Mouse (Mus musculus) intestine, postnatal 0 days (tissue): ENCODE measurements around the gene Krtap4-16. TPM values are rescaled to one million over a fixed set of nuclear protein-coding genes. Genes with fewer than 3 reads are reported as not detected.
"Not testable (repeated sequence)": the region's sequence is repeated elsewhere in the genome, so short reads cannot be mapped to it uniquely, and the experiment has no call there.

Experiments used
- ATAC-seq: fragments of 200-750 bp; cut with Nextera tagmentation; 2 replicates; pipeline ENCODE4 v1.8.0; 2017; ENCODE audit warnings: mild to moderate bottlenecking, moderate TSS enrichment, moderate library complexity
- H3K27ac ChIP-seq: fragments of 300-500 bp; sonication (generic); 2 replicates; pipeline ENCODE4 v1.5.1; 2014; ENCODE audit warnings: mild to moderate bottlenecking, low read depth, low read length, moderate library complexity
- H3K27me3 ChIP-seq: fragments of 300-500 bp; sonication (generic); replicated peaks from 2 replicates; pipeline ENCODE4 v1.6.1; 2014; ENCODE audit warnings: low read length, mixed read lengths; ENCODE audit not compliant: control insufficient read depth, insufficient read depth
- H3K36me3 ChIP-seq: fragments of 300-500 bp; sonication (generic); 2 replicates; pipeline ENCODE4 v1.6.1; 2014; ENCODE audit warnings: mild to moderate bottlenecking, moderate library complexity; ENCODE audit not compliant: control insufficient read depth, insufficient read depth
- H3K4me1 ChIP-seq: fragments of 300-500 bp; sonication (generic); replicated peaks from 2 replicates; pipeline ENCODE4 v1.6.1; 2014; ENCODE audit warnings: antibody characterized with exemption, low read length, mixed read lengths; ENCODE audit not compliant: control insufficient read depth, insufficient read depth
- H3K4me2 ChIP-seq: fragments of 300-500 bp; sonication (generic); replicated peaks from 2 replicates; pipeline ENCODE4 v1.6.1; 2014; ENCODE audit warnings: low read depth, mild to moderate bottlenecking, moderate library complexity
- H3K4me3 ChIP-seq: fragments of 300-500 bp; sonication (generic); 2 replicates; pipeline ENCODE4 v1.5.1; 2014; ENCODE audit warnings: low read depth, low read length
- H3K9ac ChIP-seq: fragments of 300-500 bp; sonication (generic); 2 replicates; pipeline ENCODE4 v1.6.1; 2014; ENCODE audit warnings: mild to moderate bottlenecking, low read depth, low read length
- H3K9me3 ChIP-seq: fragments of 300-500 bp; sonication (generic); 2 replicates; pipeline ENCODE4 v1.6.1; 2016; ENCODE audit warnings: mixed run types; ENCODE audit not compliant: control insufficient read depth
- CTCF ChIP-seq: sonication (generic); IDR thresholded peaks from 2 replicates; pipeline ENCODE4 v1.5.1; 2016; ENCODE audit warnings: low read depth, mild to moderate bottlenecking, control low read depth, antibody characterized with exemption, moderate library complexity
- WGBS: fragments of 180-500 bp; shearing (Covaris S2); extraction: QIAGEN DNeasy Blood & Tissue Kit; methylation state at CpG from one replicate; pipeline ENCODE4 v1.1.7; 2014; 5-methylcytosine and 5-hydroxymethylcytosine counted together
- polyA plus RNA-seq: library from polyadenylated mRNA; unstranded; fragments of >200 nt; fragmentation: Nextera tagmentation; extraction: Ambion mirVana; gene quantifications from 2 replicates; pipeline ENCODE4 v1.2.1, GENCODE M21; 2015

Krtap4-16 gene
- polyA plus RNA-seq, 1 experiment from 2014 or later, result not detected

GRCm38 (mm10) chr11:99846746-99847145 lies 4.7 kb downstream of the Krtap4-16 start:
- ATAC-seq, result no peak
- H3K4me1 ChIP-seq, result no peaks in the 10 kb centered on the region
- TF ChIP-seq CTCF, result no peak
- H3K9me3 ChIP-seq, result no peaks in the 10 kb centered on the region
- no peaks in the 10 kb centered on the region for H3K36me3 ChIP-seq
- no peak overlapping the region for H3K27ac ChIP-seq
- no peak overlapping the region for H3K9ac ChIP-seq
- no peak overlapping the region for H3K4me3 ChIP-seq
- WGBS, result 88% methylated on average over 2 of the region's 2 CpGs
- H3K27me3 ChIP-seq, result no peaks in the 10 kb centered on the region
- no peak overlapping the region for H3K4me2 ChIP-seq

- Histone ChIP-seq H3K27ac (no peak overlapping the region), H3K9ac (no peak overlapping the region), H3K9me3 (no peaks in the 10 kb centered on the region), H3K27me3 (no peaks in the 10 kb centered on the region), H3K4me1 (no peaks in the 10 kb centered on the region), H3K4me2 (no peak overlapping the region), H3K36me3 (no peaks in the 10 kb centered on the region), H3K4me3 (no peak overlapping the region)
- no peak for TF ChIP-seq CTCF
- no peak for ATAC-seq
- 73% methylated on average over 1 of the region's 1 CpGs for WGBS
Observed at GRCm38 (mm10) chr11:99842185-99842584, 9.2 kb downstream of the Krtap4-16 start.

GRCm38 (mm10) chr11:99837966-99838365 lies 13.4 kb downstream of the Krtap4-16 start, which contains the start of gene 2300003K06Rik:
2300003K06Rik (minus strand) TSS chr11:99838066.
- Histone ChIP-seq H3K4me2 (no peak within 1 kb of the TSS), H3K4me1 (no peaks in the 10 kb centered on the region), H3K36me3 (no peaks in the 10 kb centered on the region), H3K9me3 (no peaks in the 10 kb centered on the region), H3K4me3 (no peak within 1 kb of the TSS), H3K27ac (no peak within 1 kb of the TSS), H3K9ac (no peak within 1 kb of the TSS), H3K27me3 (no peaks in the 10 kb centered on the region)
- ATAC-seq, result no peak
- 47% methylated on average over 1 of the region's 1 CpGs for WGBS
- TF ChIP-seq CTCF, result no peak

- H3K36me3 ChIP-seq, H3K4me1 ChIP-seq, ATAC-seq, H3K4me3 ChIP-seq, H3K4me2 ChIP-seq, H3K27me3 ChIP-seq, H3K9ac ChIP-seq, H3K27ac ChIP-seq, H3K9me3 ChIP-seq: not testable (repeated sequence)
- 82% methylated on average over 2 of the region's 2 CpGs for WGBS
Observed at GRCm38 (mm10) chr11:99815566-99815965, 35.8 kb downstream of the Krtap4-16 start, which contains the start of gene Gm11564. Gm11564 (minus strand) TSS chr11:99815666.

GRCm38 (mm10) chr11:99809792-99810191 lies 41.6 kb downstream of the Krtap4-16 start, which contains the start of gene Krtap4-13:
Krtap4-13 (minus strand) TSS chr11:99809892.
- H3K27me3 ChIP-seq, H3K4me3 ChIP-seq, H3K4me1 ChIP-seq, H3K9ac ChIP-seq, H3K9me3 ChIP-seq, H3K27ac ChIP-seq, H3K4me2 ChIP-seq, H3K36me3 ChIP-seq, ATAC-seq: not testable (repeated sequence)

GRCm38 (mm10) chr11:99804346-99804745 lies 47.1 kb downstream of the Krtap4-16 start, which contains the start of gene Gm11554:
Gm11554 (minus strand) TSS chr11:99804446.
- H3K9ac ChIP-seq, H3K27ac ChIP-seq, H3K4me2 ChIP-seq, H3K36me3 ChIP-seq, ATAC-seq, H3K9me3 ChIP-seq, H3K27me3 ChIP-seq, H3K4me3 ChIP-seq, H3K4me1 ChIP-seq: not testable (repeated sequence)
- WGBS, result no CpG with 5 or more reads among the region's 1 CpGs

Other genes with a start within 250 kb of the Krtap4-16 start
- not detected in 2 replicates for gene Gm11938, start 248.3 kb downstream of the Krtap4-16 start, polyA plus RNA-seq
- gene Gm11937, start 241.4 kb downstream of the Krtap4-16 start, polyA plus RNA-seq, result not detected in 2 replicates
- not detected in 2 replicates for gene Krtap2-4, start 236.8 kb downstream of the Krtap4-16 start, polyA plus RNA-seq
- gene Gm11562, start 231.2 kb downstream of the Krtap4-16 start, polyA plus RNA-seq, result not detected in 2 replicates
- gene Krtap4-1, start 223.4 kb downstream of the Krtap4-16 start, polyA plus RNA-seq, result not detected in 2 replicates
- not detected in 2 replicates for gene Krtap4-2, start 216.5 kb downstream of the Krtap4-16 start, polyA plus RNA-seq
- not detected in 2 replicates for gene Krtap4-7, start 207.5 kb downstream of the Krtap4-16 start, polyA plus RNA-seq
- gene Gm11555, start 201.4 kb downstream of the Krtap4-16 start, polyA plus RNA-seq, result not detected in 2 replicates
- not detected in 2 replicates for gene Gm11563, start 192.6 kb downstream of the Krtap4-16 start, polyA plus RNA-seq
- not detected in 2 replicates for gene Krtap4-6, start 185.6 kb downstream of the Krtap4-16 start, polyA plus RNA-seq
- not detected in 2 replicates for gene Gm14190, start 160.9 kb downstream of the Krtap4-16 start, polyA plus RNA-seq
- gene Gm14180, start 117.3 kb downstream of the Krtap4-16 start, polyA plus RNA-seq, result not detected in 2 replicates
- not detected in 2 replicates for gene Gm11595, start 78.7 kb downstream of the Krtap4-16 start, polyA plus RNA-seq
- not detected in 2 replicates for gene Krtap4-8, start 70.9 kb downstream of the Krtap4-16 start, polyA plus RNA-seq
- not detected in 2 replicates for gene Krtap4-9, start 66.4 kb downstream of the Krtap4-16 start, polyA plus RNA-seq
- gene Gm11596, start 58.1 kb downstream of the Krtap4-16 start, polyA plus RNA-seq, result not detected in 2 replicates
- not detected in 2 replicates for gene Gm11569, start 52.7 kb downstream of the Krtap4-16 start, polyA plus RNA-seq
- not detected in 2 replicates for gene Gm11554, start 47.2 kb downstream of the Krtap4-16 start, polyA plus RNA-seq
- not detected in 2 replicates for gene Krtap4-13, start 41.7 kb downstream of the Krtap4-16 start, polyA plus RNA-seq
- gene Gm11564, start 35.9 kb downstream of the Krtap4-16 start, polyA plus RNA-seq, result not detected in 2 replicates
- not detected in 2 replicates for gene 2300003K06Rik, start 13.5 kb downstream of the Krtap4-16 start, polyA plus RNA-seq
- not detected in 2 replicates for gene Gm11568, start 6.3 kb upstream of the Krtap4-16 start, polyA plus RNA-seq
- not detected in 2 replicates for gene Gm11559, start 12.9 kb upstream of the Krtap4-16 start, polyA plus RNA-seq
- gene Krtap9-1, start 21.8 kb upstream of the Krtap4-16 start, polyA plus RNA-seq, result not detected in 2 replicates
- gene Gm11567, start 27.6 kb upstream of the Krtap4-16 start, polyA plus RNA-seq, result not detected in 2 replicates
- not detected in 2 replicates for gene Krtap31-1, start 56.3 kb upstream of the Krtap4-16 start, polyA plus RNA-seq
- gene Gm11565, start 63.1 kb upstream of the Krtap4-16 start, polyA plus RNA-seq, result not detected in 2 replicates
- gene Krtap31-2, start 84.7 kb upstream of the Krtap4-16 start, polyA plus RNA-seq, result not detected in 2 replicates
- gene Krtap9-5, start 96.9 kb upstream of the Krtap4-16 start, polyA plus RNA-seq, result not detected in 2 replicates
- gene Krtap29-1, start 127.4 kb upstream of the Krtap4-16 start, polyA plus RNA-seq, result not detected in 2 replicates
- not detected in 2 replicates for gene Krtap16-1, start 135.0 kb upstream of the Krtap4-16 start, polyA plus RNA-seq
- gene Krtap17-1, start 142.4 kb upstream of the Krtap4-16 start, polyA plus RNA-seq, result 0.16 TPM in 1 of 2 replicates, not detected in the other
- not detected in 2 replicates for gene Krt33a, start 164.6 kb upstream of the Krtap4-16 start, polyA plus RNA-seq
- not detected in 2 replicates for gene Krt33b, start 178.3 kb upstream of the Krtap4-16 start, polyA plus RNA-seq
- not detected in 2 replicates for gene Krt34, start 189.9 kb upstream of the Krtap4-16 start, polyA plus RNA-seq
- gene Krt31, start 198.9 kb upstream of the Krtap4-16 start, polyA plus RNA-seq, result 0.07 TPM in 1 of 2 replicates, not detected in the other
- gene Krt32, start 236.6 kb upstream of the Krtap4-16 start, polyA plus RNA-seq, result not detected in 2 replicates
- gene Krt35, start 244.6 kb upstream of the Krtap4-16 start, polyA plus RNA-seq, result 0.26 and 0.44 TPM in 2 replicates